Mouse (Mus musculus) lung, postnatal 0 days (tissue): ENCODE results near the gene Aacs.

ENCODE experiments used
- CTCF ChIP-seq: IDR thresholded peaks from 2 replicates; pipeline ENCODE4 v1.5.1; 2016; ENCODE audit warnings: antibody characterized with exemption, mild to moderate bottlenecking
- EP300 ChIP-seq: IDR thresholded peaks from 2 replicates; pipeline ENCODE4 v1.6.1; 2016; ENCODE audit warnings: antibody characterized with exemption, mild to moderate bottlenecking, control low read depth

- TF ChIP-seq EP300 = no peak
- no peak for TF ChIP-seq CTCF
Measured at GRCm38 (mm10) chr5:125545090-125545489, 69.5 kb downstream of the Aacs start.
